Mouse (Mus musculus): ENCODE measurements around the gene Atf6.

Gene Atf6

DNA sequence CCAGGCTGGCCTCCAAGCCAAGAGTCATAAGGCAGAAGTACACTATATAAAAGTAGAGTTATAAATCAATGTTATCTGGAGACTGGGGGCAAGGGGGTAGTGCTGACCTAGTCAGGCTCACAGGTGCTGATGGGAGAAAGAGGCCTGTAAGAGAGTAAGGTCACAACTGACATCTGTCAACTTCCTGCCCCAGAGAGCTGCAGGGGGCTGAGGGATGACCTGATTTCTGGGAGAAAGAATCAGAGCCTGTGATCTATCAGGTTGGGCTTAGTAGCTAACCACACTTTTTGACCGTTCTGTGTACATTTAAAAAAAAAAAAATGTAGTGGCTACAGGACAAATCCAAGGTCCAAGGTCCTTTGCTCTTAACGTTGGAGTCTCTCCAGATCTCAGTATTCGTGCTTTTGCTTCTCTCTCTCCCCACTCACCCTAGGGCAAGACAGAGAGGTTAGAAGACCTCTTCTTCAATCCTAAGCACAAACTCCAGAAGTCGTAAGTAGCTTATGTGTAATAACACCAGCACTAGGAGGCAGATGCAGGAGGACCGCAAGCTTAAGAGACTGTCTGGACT, 15.4 kb upstream of the Atf6 start:
- DNase-seq (ENCODE audit: low read depth, low spot score) = no peak

DNA sequence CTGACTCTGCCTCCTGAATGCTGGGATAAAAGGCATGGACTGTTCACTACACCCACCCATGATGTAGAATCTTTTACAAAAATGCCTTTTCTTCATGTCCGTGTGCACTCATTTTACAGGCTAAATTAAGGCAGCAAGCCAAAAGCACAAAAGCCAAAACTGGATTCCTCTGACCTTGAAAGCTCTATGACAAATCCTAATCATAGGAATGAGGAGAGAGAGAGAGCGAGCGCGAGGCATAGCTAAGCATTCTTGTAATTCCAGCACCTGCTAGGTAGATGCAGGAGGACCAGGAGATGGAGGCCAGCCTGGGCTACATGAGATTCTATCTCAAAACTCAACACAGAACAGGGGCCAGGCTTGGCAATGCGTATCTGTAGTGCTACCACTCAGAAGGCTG, 9.3 kb upstream of the Atf6 start:
- no peak for DNase-seq (ENCODE audit: low read depth, low spot score)

DNA sequence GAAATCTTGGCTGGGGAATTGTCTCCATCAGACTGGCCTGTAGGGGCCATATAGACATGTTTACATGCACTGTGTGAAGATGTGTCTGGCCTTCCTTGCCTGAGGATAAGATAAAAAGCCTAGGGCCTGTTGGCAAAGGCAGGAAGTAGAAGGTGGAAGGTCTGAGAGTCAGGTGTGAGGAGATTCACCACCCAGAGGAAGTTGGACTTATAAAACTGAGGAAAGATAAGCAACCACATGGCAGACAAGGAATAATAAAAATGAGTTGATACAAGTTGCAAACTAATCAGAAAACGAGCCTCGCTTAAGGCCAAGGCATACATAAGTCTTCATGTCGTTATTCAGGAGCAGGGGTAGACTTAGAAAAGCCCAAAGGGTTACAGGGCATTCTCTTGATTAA, 8.1 kb upstream of the Atf6 start:
- DNase-seq (ENCODE audit: low read depth, low spot score) = no peak

DNA sequence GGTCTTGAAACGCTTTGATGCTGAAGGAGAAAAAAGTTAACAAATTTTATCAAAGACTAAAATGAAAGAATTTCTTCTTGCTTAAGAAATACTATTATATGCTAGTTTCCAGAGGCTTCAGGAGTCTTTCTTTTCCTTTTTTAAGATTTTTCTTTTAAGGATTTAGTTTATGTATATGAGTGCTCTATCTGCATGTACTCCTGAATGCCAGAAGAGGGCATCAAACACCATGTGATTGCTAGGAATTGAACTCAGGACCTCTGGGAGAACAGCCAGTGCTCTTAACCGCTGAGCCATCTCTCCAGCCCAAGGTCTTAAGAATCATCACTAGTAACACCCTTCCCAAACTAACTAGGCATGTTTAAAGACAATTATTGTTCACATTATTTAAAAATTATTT, 4.4 kb upstream of the Atf6 start:
- no peak for DNase-seq (ENCODE audit: low read depth, low spot score)

DNA sequence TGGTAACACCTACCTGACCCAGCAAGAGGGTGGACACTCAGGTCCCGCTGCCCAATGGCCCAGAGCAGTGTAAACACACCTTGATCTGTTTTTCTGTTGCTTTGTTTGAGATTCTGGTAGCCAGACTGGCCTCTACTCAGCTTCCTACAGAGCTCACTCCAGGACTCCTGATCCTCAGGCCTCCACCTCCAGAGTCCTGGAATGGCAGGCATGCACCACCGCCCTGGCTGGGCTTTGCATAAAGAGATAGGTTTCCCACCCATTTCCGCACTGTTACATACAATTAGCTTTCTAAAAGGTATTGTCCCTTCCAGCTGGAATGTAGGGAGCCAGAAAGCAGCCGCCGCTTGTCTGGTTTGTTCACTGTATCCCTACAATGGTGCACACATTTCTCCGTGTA, 3.8 kb upstream of the Atf6 start:
- no peak for DNase-seq (ENCODE audit: low read depth, low spot score)

DNA sequence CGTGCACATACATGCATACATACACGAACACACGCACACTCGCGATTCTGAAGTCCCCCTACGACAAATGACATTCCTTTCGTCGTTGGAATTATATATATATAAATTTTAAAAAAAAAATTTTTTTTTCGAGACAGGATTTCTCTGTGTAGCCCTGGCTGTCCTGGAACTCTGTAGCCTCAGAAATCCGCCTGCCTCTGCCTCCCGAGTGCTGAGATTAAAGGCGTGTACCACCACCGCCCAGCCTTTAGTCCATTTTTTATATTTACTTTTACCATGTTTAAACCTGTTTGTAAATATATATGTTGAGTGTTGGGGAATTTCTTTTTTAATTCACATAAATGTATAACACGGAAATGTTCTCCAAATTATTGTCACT, 1.3 kb upstream of the Atf6 start:
- no peak for DNase-seq (ENCODE audit: low read depth, low spot score)

DNA sequence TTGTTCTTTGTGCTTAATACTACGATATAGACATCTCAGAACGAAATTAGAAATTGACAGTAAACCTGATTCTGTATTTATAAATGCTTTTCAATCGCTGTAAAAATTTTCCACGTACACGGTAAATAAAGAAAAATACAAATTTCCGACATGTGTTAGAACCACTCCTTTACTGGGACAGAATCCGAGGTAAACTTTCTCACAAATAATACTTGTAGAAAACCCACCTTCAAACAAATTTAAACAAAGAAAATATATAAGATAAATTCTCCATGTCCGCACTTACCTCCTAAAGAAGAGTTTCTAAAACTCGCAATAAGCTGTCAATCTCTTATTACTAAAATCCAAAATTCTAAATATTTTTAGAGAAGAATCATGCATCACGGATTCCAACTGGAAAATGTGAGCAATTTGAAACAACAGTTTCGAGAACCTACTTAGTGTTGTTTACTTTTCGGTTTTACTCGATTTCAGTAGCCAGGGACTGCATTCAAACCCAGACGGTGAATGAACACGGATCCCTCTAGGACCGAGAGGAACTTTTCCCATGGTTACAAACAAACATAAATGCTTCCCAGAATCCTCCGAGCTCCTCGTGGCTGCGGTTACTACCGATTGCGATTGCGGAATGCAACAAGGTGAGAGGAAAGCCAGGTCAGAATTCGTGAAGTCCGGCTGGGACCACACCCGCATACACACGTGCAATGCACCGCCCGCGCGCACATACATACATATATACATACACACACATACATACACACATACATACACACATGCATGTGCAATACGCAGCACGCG, 735 bp upstream of the Atf6 start:
- peak; percentile 78 for DNase-seq (ENCODE audit: low read depth, low spot score)

DNA sequence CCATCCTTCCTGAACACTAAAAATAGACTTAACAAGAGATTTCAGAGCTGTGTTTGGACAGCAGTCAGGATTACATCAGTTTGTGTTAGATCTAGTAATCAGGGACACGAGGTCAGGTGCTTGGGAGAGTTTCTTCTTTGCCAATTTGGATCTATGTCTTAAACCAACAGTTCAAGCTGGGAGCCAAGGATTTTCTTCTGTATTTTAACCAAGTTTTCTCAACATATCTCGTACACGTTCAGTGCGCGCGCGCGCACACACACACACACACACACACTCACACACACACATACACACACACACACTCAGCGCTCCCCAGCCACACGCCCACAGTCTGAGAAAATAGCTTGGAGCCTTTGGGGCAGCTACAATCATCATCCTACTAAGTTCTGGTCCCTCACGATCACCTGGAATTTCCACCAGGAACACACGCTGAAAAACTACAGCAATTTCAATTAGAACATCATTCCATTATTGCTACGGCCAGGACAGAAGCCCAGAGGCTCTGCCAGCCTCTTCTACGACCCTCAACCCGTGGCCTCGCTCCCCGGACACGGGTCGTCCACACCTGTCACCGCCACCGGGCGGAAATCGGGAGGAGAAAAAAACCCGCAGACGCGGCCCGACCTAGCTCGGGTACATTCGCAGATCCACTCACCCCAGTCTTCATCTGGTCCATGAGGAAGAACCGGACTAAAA, 430 bp downstream of the Atf6 start:
- DNase-seq (ENCODE audit: low read depth, low spot score) = no peak

DNA sequence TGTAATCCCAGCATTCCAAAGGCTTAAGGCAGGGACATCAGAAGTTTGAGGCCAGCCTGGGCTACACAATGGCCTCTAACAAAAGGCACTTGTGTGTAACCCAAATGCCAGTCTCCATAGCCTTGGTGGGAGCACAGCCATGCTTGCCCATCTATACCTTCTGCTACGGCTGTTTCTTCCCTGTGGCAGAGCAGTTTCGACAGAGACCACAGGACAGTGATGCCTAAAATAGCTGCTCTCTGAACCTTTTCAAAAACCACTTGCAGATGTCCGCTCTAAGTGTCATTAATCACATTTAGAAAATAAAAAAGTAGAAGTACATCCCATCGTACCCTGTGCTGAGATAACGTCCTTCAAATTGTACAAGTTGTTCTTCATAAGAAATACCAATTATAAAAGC, 2.2 kb downstream of the Atf6 start:
- no peak for DNase-seq (ENCODE audit: low read depth, low spot score)

DNA sequence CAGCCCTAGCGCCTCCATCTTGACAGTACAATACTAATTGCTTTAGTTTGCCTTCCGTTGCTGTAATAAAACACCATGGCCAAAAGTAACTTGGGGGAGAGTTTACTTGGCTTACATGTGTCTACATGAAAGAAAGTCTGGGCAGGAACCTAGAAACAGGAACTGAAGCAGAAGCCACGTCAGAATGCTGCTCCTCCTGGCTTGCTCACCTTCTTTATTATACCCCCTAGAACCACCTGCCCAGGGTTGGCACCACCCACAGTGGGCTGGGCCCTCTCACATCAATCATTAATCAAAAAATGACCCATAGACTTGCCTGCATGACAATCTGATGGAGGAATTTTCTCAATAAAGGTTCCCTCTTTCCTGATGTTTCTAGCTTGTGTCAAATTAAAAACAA, 2.8 kb downstream of the Atf6 start:
- no peak for DNase-seq (ENCODE audit: low read depth, low spot score)

- DNase-seq (ENCODE audit: low read depth, low spot score) = no peak
These were observed 3.3 kb downstream of the Atf6 start for GRCm38 (mm10) chr1:170864234-170864633.

DNA sequence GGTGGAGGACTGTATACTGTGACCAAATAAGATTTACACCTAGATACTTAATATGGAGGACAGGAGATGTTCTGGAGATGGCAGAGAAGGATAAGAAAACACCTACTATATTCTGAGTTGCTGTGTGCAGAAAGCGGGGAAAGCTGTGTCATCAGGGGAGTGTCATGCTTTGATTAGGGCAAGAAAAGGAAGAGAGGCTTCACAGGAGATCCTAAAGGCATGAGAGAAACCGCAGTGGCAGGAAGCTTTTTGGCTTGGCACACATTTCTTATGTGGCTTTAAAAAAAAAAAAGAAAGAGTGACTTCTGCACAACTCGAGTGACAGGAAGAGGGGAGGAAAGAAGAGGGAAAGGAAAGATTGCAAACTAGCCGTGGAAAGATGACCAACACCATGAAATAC, 4.5 kb downstream of the Atf6 start:
- no peak for DNase-seq (ENCODE audit: low read depth, low spot score)

DNA sequence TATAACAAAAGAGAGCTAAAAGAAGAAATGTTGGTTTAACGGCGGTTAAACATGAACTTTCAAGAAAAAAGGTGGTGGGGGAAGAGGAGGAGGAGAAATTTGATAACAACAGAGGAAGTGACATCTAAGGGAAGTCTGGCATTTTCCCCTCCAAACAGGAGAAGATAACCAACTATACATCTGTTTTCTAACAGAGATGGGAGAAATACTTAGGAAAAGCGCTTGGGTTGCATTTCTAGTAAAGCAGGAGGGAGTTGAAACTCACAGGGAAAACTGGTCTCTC, 5.2 kb downstream of the Atf6 start:
- DNase-seq (ENCODE audit: low read depth, low spot score) = no peak

DNA sequence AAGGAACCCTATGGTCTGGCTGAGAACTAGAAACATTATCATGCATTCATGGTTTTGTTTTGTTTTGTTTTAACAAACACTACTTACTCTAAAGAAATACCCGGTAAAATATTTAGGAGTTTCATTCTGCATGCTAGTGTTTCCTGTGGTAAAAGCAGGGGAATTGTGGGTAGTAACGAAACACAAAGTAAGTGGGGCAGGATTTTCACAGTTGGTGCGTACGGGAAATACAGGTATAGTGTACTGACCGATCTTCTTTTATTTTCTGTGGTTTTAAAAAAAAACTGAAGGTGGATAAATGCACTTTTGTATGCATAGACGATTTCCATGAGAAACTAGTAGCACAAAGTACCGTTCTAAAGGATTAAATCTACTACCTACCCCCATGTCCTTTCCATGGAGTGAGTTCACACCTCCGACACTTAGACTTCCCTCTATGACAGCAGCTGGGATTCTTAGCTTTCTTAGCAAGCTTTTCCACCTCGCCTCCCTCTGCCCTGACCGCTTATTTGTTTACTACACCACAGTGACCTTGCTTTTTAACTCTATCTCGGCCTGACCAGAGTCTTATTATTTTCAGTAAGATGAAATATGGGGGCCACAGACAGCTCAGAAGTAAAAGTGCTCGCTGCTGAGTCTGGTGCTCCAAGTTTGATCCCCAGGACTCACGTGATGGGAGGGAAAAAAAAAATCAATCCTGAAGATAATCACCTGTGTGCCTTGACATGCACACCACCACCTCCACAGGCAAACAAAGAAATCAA, 5.7 kb downstream of the Atf6 start:
- no peak for DNase-seq (ENCODE audit: low read depth, low spot score)

- no peak for DNase-seq (ENCODE audit: low read depth, low spot score)
These were observed 8.7 kb downstream of the Atf6 start for GRCm38 (mm10) chr1:170858872-170859271.

DNA sequence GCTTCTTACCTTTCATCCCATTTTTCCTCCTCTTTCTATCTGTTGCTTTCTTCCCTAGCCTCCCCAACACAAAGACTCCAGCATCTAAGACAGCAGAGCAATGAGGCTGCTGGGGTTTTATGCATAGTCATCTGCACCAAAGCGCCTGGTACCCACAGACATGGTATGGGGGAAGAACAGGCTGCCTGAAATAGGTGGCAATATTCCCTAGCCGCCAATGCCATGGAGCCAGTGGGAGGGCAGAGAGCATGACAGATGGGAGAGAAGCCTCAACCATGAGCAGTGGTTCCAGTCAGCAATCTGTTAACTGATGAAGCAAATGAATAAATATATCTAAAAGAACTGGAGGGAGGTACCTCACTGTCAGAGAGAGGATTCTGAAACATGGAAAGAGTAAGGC, 10.2 kb downstream of the Atf6 start:
- DNase-seq (ENCODE audit: low read depth, low spot score) = no peak

DNA sequence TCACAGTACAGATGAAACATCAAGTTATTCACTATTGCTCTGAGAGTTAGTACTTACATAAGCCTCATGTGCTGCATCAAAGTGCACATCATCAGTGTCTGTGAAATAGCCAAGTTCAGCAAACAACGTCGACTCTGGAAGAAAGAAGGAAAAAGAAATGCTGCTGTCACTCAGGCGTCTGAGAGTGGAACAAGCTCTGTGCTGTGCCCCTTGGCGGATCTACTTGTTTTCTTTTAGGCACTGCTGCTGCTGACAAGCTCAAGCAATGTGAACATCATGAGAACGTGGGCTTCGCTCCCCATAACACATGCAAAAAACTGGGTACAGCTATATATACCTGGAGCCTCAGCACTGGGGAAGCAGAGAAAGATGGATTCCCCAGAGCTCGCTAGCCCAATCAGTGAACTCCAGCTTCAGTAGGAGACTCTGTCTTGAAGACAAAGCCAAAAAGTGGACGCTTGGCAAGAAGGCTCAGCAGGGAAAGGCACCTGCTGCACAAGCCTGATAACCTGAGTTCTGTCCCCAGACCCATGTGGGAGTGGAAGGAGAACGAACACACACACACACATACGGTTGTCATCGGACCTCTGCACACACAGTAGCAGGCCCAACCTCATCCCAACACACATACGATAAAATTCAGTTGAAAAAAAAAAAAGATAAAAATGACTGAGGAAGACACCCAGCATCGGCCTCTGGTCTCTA, 12.4 kb downstream of the Atf6 start:
- no peak for DNase-seq (ENCODE audit: low read depth, low spot score)

DNA sequence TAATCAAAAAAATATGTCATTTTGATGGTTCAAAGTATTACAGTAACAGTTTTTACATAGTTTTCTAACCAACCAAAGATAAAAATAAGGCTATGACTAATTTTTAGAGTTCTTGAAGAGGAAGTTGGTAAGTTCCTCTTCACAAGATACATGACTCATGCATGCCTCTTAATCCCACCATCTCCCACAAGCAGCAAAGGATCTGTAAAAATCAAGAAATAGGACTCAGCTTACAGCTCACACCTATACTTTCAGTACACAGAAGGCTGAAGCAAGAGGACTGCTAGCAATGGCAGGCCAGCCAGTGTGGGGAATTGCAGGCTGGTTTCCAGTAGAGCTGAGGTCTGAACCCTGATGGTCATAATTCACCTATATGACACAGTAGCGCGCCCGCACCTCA, 14.0 kb downstream of the Atf6 start:
- no peak for DNase-seq (ENCODE audit: low read depth, low spot score)

GRCm38 (mm10) chr1:170850637-170851624, 16.6 kb downstream of the Atf6 start:
- DNase-seq (ENCODE audit: low read depth, low spot score) = no peak

DNA sequence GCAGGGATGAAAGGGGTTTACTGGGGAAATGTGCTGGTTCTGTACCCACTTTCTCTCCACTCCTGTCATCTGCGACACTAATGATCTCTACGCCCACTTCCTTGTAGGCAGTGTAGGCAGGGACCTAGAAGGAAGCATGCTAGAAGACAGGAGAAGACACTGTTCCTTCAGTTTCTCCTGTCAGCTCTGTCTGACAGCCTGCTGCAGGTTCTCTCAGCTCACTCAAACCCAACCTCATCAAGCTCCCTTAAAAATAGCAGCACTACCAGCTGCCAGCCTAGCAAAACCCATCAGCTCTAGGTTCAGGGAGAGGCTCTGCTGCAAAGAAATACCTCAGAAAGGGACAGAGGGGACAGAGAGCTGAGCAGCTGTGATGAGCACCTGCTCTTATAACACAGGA, 17.6 kb downstream of the Atf6 start:
- no peak for DNase-seq (ENCODE audit: low read depth, low spot score)

Data from brain, embryonic 18.5 days (tissue).